Mouse (Mus musculus): ENCODE data around the gene Adipor2. TPM values are rescaled to one million over a fixed set of nuclear protein-coding genes. Genes with fewer than 3 reads are reported as not detected.
"Not testable (repeated sequence)": the region's sequence is repeated elsewhere in the genome, so short reads cannot be mapped to it uniquely, and the experiment has no call there.

Adipor2 gene
- total RNA-seq, 1 experiment, result 59.4 TPM

DNA sequence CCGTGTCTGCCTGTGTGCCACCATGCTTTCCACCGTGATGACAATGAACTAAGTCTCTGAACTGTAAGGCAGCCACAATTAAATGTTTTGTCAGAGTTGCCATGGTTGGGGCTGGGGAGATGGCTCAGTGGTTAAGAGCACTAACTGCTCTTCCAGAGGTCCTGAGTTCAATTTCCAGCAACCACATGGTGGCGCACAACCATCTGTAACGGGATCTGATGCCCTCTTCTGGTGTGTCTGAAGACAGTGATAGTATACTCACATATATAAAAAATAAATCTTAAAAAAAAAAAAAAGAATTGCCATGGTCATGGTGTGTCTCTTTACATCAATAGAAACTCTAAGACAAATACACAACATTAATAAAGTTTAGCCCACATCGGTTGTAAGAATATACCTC is 42.5 kb downstream of the Adipor2 start:
- in situ Hi-C loops (cut with MboI; ENCODE audit: low sequenced_read_pairs in 2 of 2, unreplicated experiment in 2 of 2), result no loop called here
- Histone ChIP-seq H3K9ac (ENCODE audit: insufficient read depth, low read depth, low read length, poor library complexity, severe bottlenecking) (no peak overlapping the region), H3K36me3 (ENCODE audit: control insufficient read depth, insufficient read depth, low read length, poor library complexity, severe bottlenecking) (peaks cover 2% of the 10 kb centered on the region), H3K27ac (ENCODE audit: insufficient read depth, low read depth, low read length, poor library complexity, severe bottlenecking) (no peak overlapping the region), H3K4me3 (ENCODE audit: insufficient read depth in 1 of 2, low read depth in 1 of 2, low read length in 2 of 2, poor library complexity in 1 of 2, severe bottlenecking in 1 of 2) (no peak overlapping the region), H3K4me1 (ENCODE audit: control insufficient read depth in 2 of 2, insufficient read depth in 2 of 2, low read length in 2 of 2, poor library complexity in 1 of 2) (peaks cover 0 to 4% of the 10 kb centered on the region in 2 experiments; a peak in 1 of 4 replicates), H3K9me3 (ENCODE audit: control insufficient read depth, insufficient read depth, low read depth, low read length) (no peaks in the 10 kb centered on the region)
- DNase-seq (ENCODE audit: low read depth, low spot score), result no peak
- TF ChIP-seq CHD2 (IDR thresholded peaks at IDR 0.05; ENCODE audit: low read depth, low read length), result no peak
- TF ChIP-seq ZC3H11A (IDR thresholded peaks at IDR 0.05; ENCODE audit: borderline replicate concordance, low read depth, low read length), result no peak

DNA sequence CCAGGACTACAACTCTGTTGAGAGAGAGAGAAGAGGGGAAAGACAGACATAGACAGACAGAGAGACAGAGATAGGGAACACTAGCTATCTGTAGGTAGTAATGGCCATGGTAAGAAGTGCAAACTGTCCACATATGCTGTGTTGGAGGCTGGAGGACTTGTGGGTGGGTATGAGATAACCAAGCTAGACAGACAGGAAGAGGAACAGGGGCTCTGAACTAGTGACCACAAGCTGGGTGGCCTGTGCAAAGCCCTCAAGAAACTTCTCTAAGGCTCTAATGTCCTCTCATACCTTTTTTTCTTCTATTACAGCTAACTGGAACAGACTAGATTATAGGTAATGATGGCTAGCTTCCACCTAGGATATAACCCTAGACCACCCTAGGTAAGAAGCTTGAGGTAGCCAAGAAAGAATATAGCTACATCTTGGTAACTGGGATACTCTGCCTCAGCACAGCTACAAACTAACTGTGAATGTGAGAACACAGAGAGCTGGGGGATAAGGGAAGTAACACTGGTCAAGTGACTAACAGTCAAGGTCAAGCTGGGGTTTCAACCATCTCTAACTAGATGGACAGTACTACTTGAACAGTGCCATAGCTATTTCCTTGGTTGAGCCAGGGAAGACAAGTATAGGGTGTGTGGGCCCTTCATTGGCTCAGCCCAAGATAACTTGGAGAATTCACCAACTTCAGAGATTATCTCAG is 44.4 kb downstream of the Adipor2 start:
- in situ Hi-C loops (cut with MboI; ENCODE audit: low sequenced_read_pairs in 2 of 2, unreplicated experiment in 2 of 2), result no loop called here
- TF ChIP-seq ZNF384 (IDR thresholded peaks at IDR 0.05; ENCODE audit: low read depth, low read length) (no peak), HCFC1 (IDR thresholded peaks at IDR 0.05; ENCODE audit: borderline replicate concordance, insufficient read depth, low read length) (no peak), ZC3H11A (IDR thresholded peaks at IDR 0.05; ENCODE audit: borderline replicate concordance, low read depth, low read length) (no peak), MAFK (IDR thresholded peaks at IDR 0.05; ENCODE audit: insufficient read depth, low read depth, low read length) (no peak), CHD2 (IDR thresholded peaks at IDR 0.05; ENCODE audit: low read depth, low read length) (no peak)
- Histone ChIP-seq H3K4me3 (ENCODE audit: insufficient read depth in 1 of 2, low read depth in 1 of 2, low read length in 2 of 2, poor library complexity in 1 of 2, severe bottlenecking in 1 of 2) (no peak overlapping the region), H3K27ac (ENCODE audit: insufficient read depth, low read depth, low read length, poor library complexity, severe bottlenecking) (no peak overlapping the region), H3K36me3 (ENCODE audit: control insufficient read depth, insufficient read depth, low read length, poor library complexity, severe bottlenecking) (peaks cover 3% of the 10 kb centered on the region), H3K9me3 (ENCODE audit: control insufficient read depth, insufficient read depth, low read depth, low read length) (no peaks in the 10 kb centered on the region), H3K4me1 (ENCODE audit: control insufficient read depth in 2 of 2, insufficient read depth in 2 of 2, low read length in 2 of 2, poor library complexity in 1 of 2) (peaks cover 0 to 4% of the 10 kb centered on the region in 2 experiments; a peak in 1 of 4 replicates), H3K9ac (ENCODE audit: insufficient read depth, low read depth, low read length, poor library complexity, severe bottlenecking) (no peak overlapping the region)
- DNase-seq (ENCODE audit: low read depth, low spot score), result no peak

DNA sequence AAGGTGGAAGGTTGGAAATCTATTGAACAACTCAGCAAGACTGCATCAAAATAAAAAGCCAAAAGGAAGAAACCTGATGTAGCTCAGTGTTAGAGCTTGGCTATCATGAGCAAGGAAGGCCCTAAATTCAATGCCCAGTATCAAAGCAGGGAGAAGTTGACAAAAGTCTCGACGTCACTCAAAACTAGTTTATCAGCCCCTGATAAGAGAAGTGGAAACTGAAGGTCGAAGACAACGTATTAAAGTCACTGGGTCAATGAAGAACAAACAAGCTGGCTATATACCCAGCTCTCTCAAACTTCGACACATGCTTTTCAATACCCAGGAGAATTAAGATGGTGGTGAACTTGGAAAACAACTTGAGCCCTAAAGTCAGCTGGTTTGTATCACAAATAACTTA is 45.3 kb downstream of the Adipor2 start:
- peaks cover 4% of the 10 kb centered on the region for H3K36me3 ChIP-seq (ENCODE audit: control insufficient read depth, insufficient read depth, low read length, poor library complexity, severe bottlenecking)
- no peak for DNase-seq (ENCODE audit: low read depth, low spot score)
- H3K9ac ChIP-seq (ENCODE audit: insufficient read depth, low read depth, low read length, poor library complexity, severe bottlenecking), result no peak overlapping the region
- no peaks in the 10 kb centered on the region for H3K9me3 ChIP-seq (ENCODE audit: control insufficient read depth, insufficient read depth, low read depth, low read length)
- H3K4me3 ChIP-seq (ENCODE audit: insufficient read depth in 1 of 2, low read depth in 1 of 2, low read length in 2 of 2, poor library complexity in 1 of 2, severe bottlenecking in 1 of 2), result no peak overlapping the region
- in situ Hi-C loops (cut with MboI; ENCODE audit: low sequenced_read_pairs in 2 of 2, unreplicated experiment in 2 of 2), result no loop called here
- TF ChIP-seq MAFK (IDR thresholded peaks at IDR 0.05; ENCODE audit: insufficient read depth, low read depth, low read length) (no peak), CHD2 (IDR thresholded peaks at IDR 0.05; ENCODE audit: low read depth, low read length) (no peak), ZNF384 (IDR thresholded peaks at IDR 0.05; ENCODE audit: low read depth, low read length) (no peak), ZC3H11A (IDR thresholded peaks at IDR 0.05; ENCODE audit: borderline replicate concordance, low read depth, low read length) (no peak)
- peaks cover 0 to 4% of the 10 kb centered on the region in 2 experiments; a peak in 1 of 4 replicates for H3K4me1 ChIP-seq (ENCODE audit: control insufficient read depth in 2 of 2, insufficient read depth in 2 of 2, low read length in 2 of 2, poor library complexity in 1 of 2)
- no peak overlapping the region for H3K27ac ChIP-seq (ENCODE audit: insufficient read depth, low read depth, low read length, poor library complexity, severe bottlenecking)

DNA sequence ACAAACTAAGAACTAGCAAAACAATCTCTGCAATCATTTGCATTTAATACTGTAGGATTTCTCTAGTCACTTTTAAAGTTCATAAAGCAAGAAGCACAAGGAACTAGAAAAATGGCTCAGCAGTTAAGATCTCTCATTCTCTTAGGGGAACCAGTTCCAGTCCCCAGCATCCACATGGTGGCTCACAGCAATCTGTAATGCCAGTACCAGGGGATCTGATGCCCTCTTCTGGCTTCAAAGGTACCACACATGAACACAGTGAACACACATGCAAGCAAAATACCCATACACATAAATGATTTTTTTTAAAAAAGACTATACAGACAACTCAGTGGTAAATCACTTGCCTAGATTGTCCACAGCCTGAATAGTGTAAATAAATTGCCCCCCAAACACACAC is 45.9 kb downstream of the Adipor2 start:
- peaks cover 0 to 3% of the 10 kb centered on the region in 2 experiments; a peak in 1 of 4 replicates for H3K4me1 ChIP-seq (ENCODE audit: control insufficient read depth in 2 of 2, insufficient read depth in 2 of 2, low read length in 2 of 2, poor library complexity in 1 of 2)
- no peak overlapping the region for H3K27ac ChIP-seq (ENCODE audit: insufficient read depth, low read depth, low read length, poor library complexity, severe bottlenecking)
- no peaks in the 10 kb centered on the region for H3K9me3 ChIP-seq (ENCODE audit: control insufficient read depth, insufficient read depth, low read depth, low read length)
- no peak overlapping the region for H3K4me3 ChIP-seq (ENCODE audit: insufficient read depth in 1 of 2, low read depth in 1 of 2, low read length in 2 of 2, poor library complexity in 1 of 2, severe bottlenecking in 1 of 2)
- no peak for DNase-seq (ENCODE audit: low read depth, low spot score)
- in situ Hi-C loops (cut with MboI; ENCODE audit: low sequenced_read_pairs in 2 of 2, unreplicated experiment in 2 of 2), result no loop called here
- H3K36me3 ChIP-seq (ENCODE audit: control insufficient read depth, insufficient read depth, low read length, poor library complexity, severe bottlenecking), result peaks cover 6% of the 10 kb centered on the region
- TF ChIP-seq MAFK (IDR thresholded peaks at IDR 0.05; ENCODE audit: insufficient read depth, low read depth, low read length) (no peak), ZNF384 (IDR thresholded peaks at IDR 0.05; ENCODE audit: low read depth, low read length) (no peak), HCFC1 (IDR thresholded peaks at IDR 0.05; ENCODE audit: borderline replicate concordance, insufficient read depth, low read length) (no peak), ZC3H11A (IDR thresholded peaks at IDR 0.05; ENCODE audit: borderline replicate concordance, low read depth, low read length) (no peak), CHD2 (IDR thresholded peaks at IDR 0.05; ENCODE audit: low read depth, low read length) (no peak)
- no peak overlapping the region for H3K9ac ChIP-seq (ENCODE audit: insufficient read depth, low read depth, low read length, poor library complexity, severe bottlenecking)

DNA sequence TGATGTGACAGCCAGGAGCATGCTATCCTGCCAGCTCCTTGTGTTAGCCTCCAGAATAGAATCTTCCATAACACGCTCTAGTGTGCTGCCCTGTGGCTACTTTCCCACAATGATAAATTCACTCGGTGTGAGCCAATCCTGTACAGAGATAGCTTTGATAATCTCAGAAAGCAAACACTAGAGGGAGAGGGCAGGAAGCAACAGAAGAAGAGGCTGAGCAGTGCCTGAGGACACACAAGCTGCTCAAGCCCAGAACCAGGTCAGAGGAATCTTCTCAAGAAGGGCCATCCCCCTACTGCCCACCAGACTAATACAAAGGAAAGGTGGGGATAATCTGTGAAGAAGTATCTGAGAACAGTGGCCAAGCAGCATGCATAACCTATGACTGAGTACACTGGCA is 50.1 kb downstream of the Adipor2 start:
- Histone ChIP-seq H3K27ac (ENCODE audit: insufficient read depth, low read depth, low read length, poor library complexity, severe bottlenecking) (no peak overlapping the region), H3K9ac (ENCODE audit: insufficient read depth, low read depth, low read length, poor library complexity, severe bottlenecking) (no peak overlapping the region), H3K4me1 (ENCODE audit: control insufficient read depth in 2 of 2, insufficient read depth in 2 of 2, low read length in 2 of 2, poor library complexity in 1 of 2) (no peaks in the 10 kb centered on the region), H3K36me3 (ENCODE audit: control insufficient read depth, insufficient read depth, low read length, poor library complexity, severe bottlenecking) (peaks cover 12% of the 10 kb centered on the region), H3K9me3 (ENCODE audit: control insufficient read depth, insufficient read depth, low read depth, low read length) (no peaks in the 10 kb centered on the region), H3K4me3 (ENCODE audit: insufficient read depth in 1 of 2, low read depth in 1 of 2, low read length in 2 of 2, poor library complexity in 1 of 2, severe bottlenecking in 1 of 2) (no peak overlapping the region)
- no peak for DNase-seq (ENCODE audit: low read depth, low spot score)
- TF ChIP-seq MAFK (IDR thresholded peaks at IDR 0.05; ENCODE audit: insufficient read depth, low read depth, low read length) (no peak), ZNF384 (IDR thresholded peaks at IDR 0.05; ENCODE audit: low read depth, low read length) (no peak), ZC3H11A (IDR thresholded peaks at IDR 0.05; ENCODE audit: borderline replicate concordance, low read depth, low read length) (no peak), HCFC1 (IDR thresholded peaks at IDR 0.05; ENCODE audit: borderline replicate concordance, insufficient read depth, low read length) (no peak), CHD2 (IDR thresholded peaks at IDR 0.05; ENCODE audit: low read depth, low read length) (no peak)
- in situ Hi-C loops (cut with MboI; ENCODE audit: low sequenced_read_pairs in 2 of 2, unreplicated experiment in 2 of 2), result no loop called here

DNA sequence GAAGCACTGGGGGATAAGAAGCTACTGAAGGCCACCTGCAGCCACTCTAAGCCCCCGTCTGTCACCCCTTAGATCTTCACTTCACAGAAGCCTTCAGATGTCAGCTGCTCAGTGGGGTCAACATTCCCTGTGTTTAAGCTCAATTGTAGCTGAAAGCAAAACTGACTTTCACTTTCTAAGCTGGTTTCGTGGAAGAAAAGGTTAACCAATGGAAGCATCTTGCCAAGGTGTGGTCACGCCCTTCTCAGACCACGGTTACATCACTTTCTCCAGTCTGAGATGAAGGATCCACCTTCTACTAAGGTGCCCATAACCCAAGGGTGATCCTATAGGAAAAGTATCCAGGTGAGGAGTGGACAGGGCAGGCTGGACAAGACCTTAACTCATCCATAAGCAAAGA is 50.7 kb downstream of the Adipor2 start:
- H3K9ac ChIP-seq (ENCODE audit: insufficient read depth, low read depth, low read length, poor library complexity, severe bottlenecking); H3K9me3 ChIP-seq (ENCODE audit: control insufficient read depth, insufficient read depth, low read depth, low read length); H3K4me3 ChIP-seq (ENCODE audit: insufficient read depth in 1 of 2, low read depth in 1 of 2, low read length in 2 of 2, poor library complexity in 1 of 2, severe bottlenecking in 1 of 2); in situ Hi-C loops (cut with MboI; ENCODE audit: low sequenced_read_pairs in 2 of 2, unreplicated experiment in 2 of 2); DNase-seq (ENCODE audit: low read depth, low spot score); H3K27ac ChIP-seq (ENCODE audit: insufficient read depth, low read depth, low read length, poor library complexity, severe bottlenecking); H3K4me1 ChIP-seq (ENCODE audit: control insufficient read depth in 2 of 2, insufficient read depth in 2 of 2, low read length in 2 of 2, poor library complexity in 1 of 2): not testable (repeated sequence)
- peaks cover 12% of the 10 kb centered on the region for H3K36me3 ChIP-seq (ENCODE audit: control insufficient read depth, insufficient read depth, low read length, poor library complexity, severe bottlenecking)
